Mouse (Mus musculus): ENCODE measurements around the gene Zfp958. TPM values are rescaled to one million over a fixed set of nuclear protein-coding genes. Genes with fewer than 3 reads are reported as not detected.
"Not testable (repeated sequence)": the region's sequence is repeated elsewhere in the genome, so short reads cannot be mapped to it uniquely, and the experiment has no call there.

The Zfp958 gene
- polyA plus RNA-seq, 1 experiment from 2014 or later = 9.3 TPM

DNA sequence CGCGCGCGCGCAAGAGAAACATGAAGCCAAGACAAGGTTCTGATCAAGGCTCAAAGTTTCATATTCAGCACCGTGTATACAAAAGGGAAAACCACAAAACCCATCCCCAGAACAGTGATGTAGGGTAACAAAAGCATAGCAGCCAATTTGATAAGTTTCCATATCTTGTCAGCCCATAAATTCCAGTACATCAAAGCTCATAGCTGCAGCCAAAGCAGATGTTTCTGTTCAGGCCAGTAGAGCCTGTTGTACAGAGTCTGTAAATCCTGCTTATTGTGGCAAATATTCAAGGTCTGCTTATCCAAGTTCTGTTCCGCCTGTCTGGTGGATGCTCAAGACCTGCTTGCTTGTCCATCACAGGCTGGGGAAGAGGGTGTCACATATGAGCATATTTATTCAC, 4.1 kb upstream of the Zfp958 start:
- TF ChIP-seq CTCF (IDR thresholded peaks at IDR 0.05) = no peak
- Histone ChIP-seq H3K4me1 (ENCODE audit: insufficient read depth, low read depth, low read length) (0 out of 2 replicates have a peak, but pooled peaks cover 4% of the 10 kb centered on the region), H3K4me3 (ENCODE audit: low read depth, low read length) (no peak overlapping the region), H3K36me3 (ENCODE audit: insufficient read depth, low read length) (no peaks in the 10 kb centered on the region), H3K27me3 (replicated peaks; ENCODE audit: insufficient read depth, low read length) (no peaks in the 10 kb centered on the region), H3K9ac (replicated peaks; ENCODE audit: low read depth) (no peak overlapping the region), H3K9me3 (ENCODE audit: low read length) (no peaks in the 10 kb centered on the region), H3K27ac (ENCODE audit: low read length) (no peak overlapping the region), H3K4me2 (replicated peaks; ENCODE audit: low read depth, low read length) (no peak overlapping the region)
- WGBS = 75% methylated on average over 7 of the region's 7 CpGs
- no peak for DNase-seq (ENCODE audit: low spot score)
- ATAC-seq = no peak

DNA sequence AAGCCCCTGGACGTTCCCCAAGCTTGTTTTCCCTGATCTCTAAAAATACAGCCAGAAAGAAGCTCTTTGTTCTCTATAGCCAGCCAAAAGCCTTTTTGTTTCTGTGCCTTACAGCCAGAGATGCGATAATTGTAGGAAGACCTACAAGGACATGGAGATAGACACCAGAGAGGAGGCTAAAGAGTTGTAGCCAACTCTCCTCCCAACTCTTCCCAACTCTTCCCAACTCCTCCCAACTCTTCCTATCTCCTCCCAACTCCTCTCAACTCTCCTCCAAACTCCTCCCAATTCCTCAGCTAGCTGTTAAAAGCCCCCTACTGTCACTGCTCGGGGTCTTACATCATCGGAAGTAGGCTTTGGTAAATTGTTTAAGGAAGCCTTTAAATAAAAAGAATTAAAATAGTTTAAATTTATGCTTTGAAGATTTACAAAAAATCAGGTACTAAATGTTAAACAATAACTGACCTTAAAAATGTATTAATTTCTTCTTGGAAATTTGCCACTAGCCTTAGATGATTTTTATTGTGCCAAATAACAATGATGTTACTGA, 1.3 kb upstream of the Zfp958 start:
- not testable (repeated sequence) for ATAC-seq; H3K27me3 ChIP-seq (replicated peaks; ENCODE audit: insufficient read depth, low read length); H3K27ac ChIP-seq (ENCODE audit: low read length); H3K4me2 ChIP-seq (replicated peaks; ENCODE audit: low read depth, low read length); H3K9ac ChIP-seq (replicated peaks; ENCODE audit: low read depth); H3K4me3 ChIP-seq (ENCODE audit: low read depth, low read length); H3K9me3 ChIP-seq (ENCODE audit: low read length); H3K36me3 ChIP-seq (ENCODE audit: insufficient read depth, low read length); H3K4me1 ChIP-seq (ENCODE audit: insufficient read depth, low read depth, low read length)
- WGBS = 68% methylated on average over 4 of the region's 4 CpGs
- DNase-seq (ENCODE audit: low spot score) = peak; percentile 13

DNA sequence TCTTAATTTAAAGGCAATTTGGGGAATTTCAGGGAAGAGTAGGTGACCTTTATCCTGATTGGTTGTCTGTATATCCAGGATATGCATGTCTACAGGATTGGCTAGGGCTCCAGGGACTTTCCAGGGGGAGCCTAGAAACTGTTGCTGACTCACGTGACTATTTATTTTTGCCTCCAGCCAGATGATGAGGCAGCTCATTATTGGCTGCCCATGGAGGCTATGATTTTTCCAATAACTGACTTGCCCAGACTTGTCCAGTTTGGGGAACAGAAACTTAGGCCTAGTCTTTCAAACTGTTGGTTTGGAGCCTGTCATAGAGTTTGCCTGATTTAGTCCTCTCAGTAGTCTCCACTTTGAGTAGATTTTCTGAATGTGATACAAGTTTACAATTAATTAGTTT, 14.4 kb downstream of the Zfp958 start:
- no peaks in the 10 kb centered on the region for H3K4me1 ChIP-seq (ENCODE audit: insufficient read depth, low read depth, low read length)
- peaks cover 34% of the 10 kb centered on the region for H3K36me3 ChIP-seq (ENCODE audit: insufficient read depth, low read length)
- no peaks in the 10 kb centered on the region for H3K27me3 ChIP-seq (replicated peaks; ENCODE audit: insufficient read depth, low read length)
- no peak for ATAC-seq
- 97% methylated on average over 1 of the region's 1 CpGs for WGBS
- H3K9ac ChIP-seq (replicated peaks; ENCODE audit: low read depth) = no peak overlapping the region
- TF ChIP-seq EP300 (IDR thresholded peaks at IDR 0.05) (no peak), CTCF (IDR thresholded peaks at IDR 0.05) (no peak)
- H3K4me2 ChIP-seq (replicated peaks; ENCODE audit: low read depth, low read length) = no peak overlapping the region
- DNase-seq (ENCODE audit: low spot score) = no peak
- no peak overlapping the region for H3K4me3 ChIP-seq (ENCODE audit: low read depth, low read length)
- H3K9me3 ChIP-seq (ENCODE audit: low read length) = peaks cover 29% of the 10 kb centered on the region
- H3K27ac ChIP-seq (ENCODE audit: low read length) = no peak overlapping the region

DNA sequence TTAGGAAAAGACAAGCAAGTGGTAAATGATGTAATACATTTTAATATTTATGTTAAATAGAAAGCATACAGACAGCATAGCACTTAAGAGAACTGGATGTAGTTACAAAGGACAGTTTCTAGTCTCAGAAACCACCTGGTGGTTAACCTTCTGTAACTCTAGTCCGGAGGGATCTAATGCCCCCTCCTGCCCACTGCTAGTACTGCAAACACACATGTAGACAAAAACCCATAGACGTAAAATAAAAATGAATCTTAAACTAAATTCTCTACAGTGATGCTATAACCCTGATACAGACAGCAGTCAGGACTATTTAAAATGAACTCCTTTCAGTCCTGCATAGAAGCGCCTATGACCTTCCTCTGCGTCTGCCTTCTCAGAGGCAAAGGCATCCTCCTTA, 24.1 kb downstream of the Zfp958 start:
- ATAC-seq = no peak
- WGBS = 88% methylated on average over 4 of the region's 4 CpGs

DNA sequence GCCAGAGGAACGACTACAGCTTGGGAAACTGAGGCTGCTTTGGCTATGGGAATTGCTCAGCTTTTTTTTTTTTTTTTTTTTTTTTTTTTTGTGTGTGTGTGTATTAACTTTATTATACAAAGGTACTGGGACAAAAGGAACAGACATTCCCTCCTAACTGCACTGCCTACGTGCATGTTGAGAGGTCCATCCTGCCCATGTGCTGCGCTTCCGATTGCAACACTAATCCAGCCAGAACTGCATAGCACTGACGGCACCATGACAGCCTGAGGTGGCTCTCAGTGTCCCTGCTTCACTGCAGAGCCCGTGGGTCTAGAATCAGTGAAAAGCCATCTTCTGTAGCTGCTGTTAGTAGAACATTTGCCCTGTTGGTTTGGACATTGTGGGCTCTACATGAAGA, 30.0 kb downstream of the Zfp958 start:
- H3K9ac ChIP-seq (replicated peaks; ENCODE audit: low read depth); H3K4me1 ChIP-seq (ENCODE audit: insufficient read depth, low read depth, low read length); H3K36me3 ChIP-seq (ENCODE audit: insufficient read depth, low read length); DNase-seq (ENCODE audit: low spot score); H3K27me3 ChIP-seq (replicated peaks; ENCODE audit: insufficient read depth, low read length); ATAC-seq; H3K4me3 ChIP-seq (ENCODE audit: low read depth, low read length); H3K9me3 ChIP-seq (ENCODE audit: low read length); H3K4me2 ChIP-seq (replicated peaks; ENCODE audit: low read depth, low read length); H3K27ac ChIP-seq (ENCODE audit: low read length): not testable (repeated sequence)
- WGBS = 74% methylated on average over 6 of the region's 6 CpGs

More for the DNA sequence above, 24.1 kb downstream of the Zfp958 start:
- Histone ChIP-seq H3K27ac (ENCODE audit: low read length) (no peak overlapping the region), H3K36me3 (ENCODE audit: insufficient read depth, low read length) (0 out of 2 replicates have a peak, but pooled peaks cover 3% of the 10 kb centered on the region), H3K9ac (replicated peaks; ENCODE audit: low read depth) (no peak overlapping the region), H3K4me3 (ENCODE audit: low read depth, low read length) (no peak overlapping the region), H3K4me1 (ENCODE audit: insufficient read depth, low read depth, low read length) (no peaks in the 10 kb centered on the region), H3K27me3 (replicated peaks; ENCODE audit: insufficient read depth, low read length) (no peaks in the 10 kb centered on the region), H3K4me2 (replicated peaks; ENCODE audit: low read depth, low read length) (no peak overlapping the region), H3K9me3 (ENCODE audit: low read length) (no peaks in the 10 kb centered on the region)
- peak; percentile 5; the same call in 1 of the 2 replicates for TF ChIP-seq CTCF (IDR thresholded peaks at IDR 0.05)
- no peak for TF ChIP-seq EP300 (IDR thresholded peaks at IDR 0.05)
- no peak for DNase-seq (ENCODE audit: low spot score)

DNA sequence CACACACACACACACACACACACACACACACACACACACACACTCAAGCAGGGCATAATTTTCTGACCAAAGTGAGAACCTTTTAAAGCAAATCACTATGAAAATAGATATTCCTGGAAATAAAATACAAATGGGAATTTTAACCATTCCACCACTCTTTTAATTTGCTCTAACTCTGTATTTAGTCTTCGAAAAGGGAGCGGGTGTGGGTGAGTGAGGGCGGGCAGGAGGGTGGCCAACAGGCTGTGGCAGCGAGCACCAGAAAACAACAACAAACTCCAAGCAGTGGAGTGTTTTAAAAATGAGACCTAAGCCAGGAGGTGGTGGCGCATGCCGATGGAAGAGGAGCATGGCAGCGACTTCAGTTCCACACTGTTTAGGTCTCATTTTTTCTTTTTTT, 43.6 kb downstream of the Zfp958 start:
- Histone ChIP-seq H3K27ac (ENCODE audit: low read length) (no peak overlapping the region), H3K9me3 (ENCODE audit: low read length) (no peaks in the 10 kb centered on the region; the same call in 1 of the 2 replicates), H3K4me3 (ENCODE audit: low read depth, low read length) (no peak overlapping the region), H3K27me3 (replicated peaks; ENCODE audit: insufficient read depth, low read length) (no peaks in the 10 kb centered on the region), H3K9ac (replicated peaks; ENCODE audit: low read depth) (no peak overlapping the region), H3K36me3 (ENCODE audit: insufficient read depth, low read length) (no peaks in the 10 kb centered on the region), H3K4me2 (replicated peaks; ENCODE audit: low read depth, low read length) (no peak overlapping the region), H3K4me1 (ENCODE audit: insufficient read depth, low read depth, low read length) (no peaks in the 10 kb centered on the region)
- whole genome bisulfite sequencing = 88% methylated on average over 7 of the region's 7 CpGs
- DNase-seq (ENCODE audit: low spot score) = peak; percentile 94
- ATAC-seq = no peak
- no peak for TF ChIP-seq EP300 (IDR thresholded peaks at IDR 0.05)
- no peak for TF ChIP-seq CTCF (IDR thresholded peaks at IDR 0.05)

Data from lung, postnatal 0 days (tissue).